Mouse (Mus musculus) urinary bladder, postnatal 25 days (tissue): ENCODE results near the gene Kdm2b.

ENCODE experiments used
- DNase-seq: peaks from one replicate; pipeline ENCODE4 v3.0.0; 2022; ENCODE audit warnings: low spot score

Kdm2b gene

GRCm38 (mm10) chr5:122972116-122972515 lies 17.5 kb downstream of the Kdm2b start:
- no peak for DNase-seq

GRCm38 (mm10) chr5:122971438-122971837 lies 18.2 kb downstream of the Kdm2b start:
- DNase-seq, result no peak

- no peak for DNase-seq
These were observed 19.6 kb downstream of the Kdm2b start for GRCm38 (mm10) chr5:122970056-122970455.

GRCm38 (mm10) chr5:122968322-122968721 lies 21.3 kb downstream of the Kdm2b start:
- DNase-seq, result peak; percentile 76

GRCm38 (mm10) chr5:122965427-122965826 lies 24.2 kb downstream of the Kdm2b start:
- DNase-seq, result no peak

- no peak for DNase-seq
These were observed 24.8 kb downstream of the Kdm2b start for GRCm38 (mm10) chr5:122964853-122965252.

GRCm38 (mm10) chr5:122961905-122962304 lies 27.7 kb downstream of the Kdm2b start:
- no peak for DNase-seq

- DNase-seq, result no peak
These were observed 30.2 kb downstream of the Kdm2b start for GRCm38 (mm10) chr5:122959391-122959790.

GRCm38 (mm10) chr5:122956059-122956458 lies 33.6 kb downstream of the Kdm2b start:
- no peak for DNase-seq

GRCm38 (mm10) chr5:122951913-122952641 lies 37.5 kb downstream of the Kdm2b start:
- peak; percentile 29 for DNase-seq

GRCm38 (mm10) chr5:122951056-122951912 lies 38.3 kb downstream of the Kdm2b start:
- DNase-seq, result no peak

GRCm38 (mm10) chr5:122950329-122950953 lies 39.2 kb downstream of the Kdm2b start:
- DNase-seq, result no peak

GRCm38 (mm10) chr5:122949101-122949500 lies 40.5 kb downstream of the Kdm2b start:
- no peak for DNase-seq

GRCm38 (mm10) chr5:122947534-122947933 lies 42.1 kb downstream of the Kdm2b start:
- no peak for DNase-seq

GRCm38 (mm10) chr5:122938676-122939075 lies 50.9 kb downstream of the Kdm2b start:
- DNase-seq, result no peak

GRCm38 (mm10) chr5:122937958-122938540 lies 51.6 kb downstream of the Kdm2b start:
- DNase-seq, result no peak

- DNase-seq, result no peak
These were observed 52.6 kb downstream of the Kdm2b start for GRCm38 (mm10) chr5:122937031-122937430.

- no peak for DNase-seq
These were observed 53.8 kb downstream of the Kdm2b start for GRCm38 (mm10) chr5:122935810-122936209.

GRCm38 (mm10) chr5:122930991-122931390 lies 58.6 kb downstream of the Kdm2b start:
- no peak for DNase-seq

- DNase-seq, result no peak
These were observed 61.3 kb downstream of the Kdm2b start for GRCm38 (mm10) chr5:122928293-122928692.

GRCm38 (mm10) chr5:122927703-122928102 lies 61.9 kb downstream of the Kdm2b start:
- DNase-seq, result no peak

- DNase-seq, result no peak
These were observed 62.5 kb downstream of the Kdm2b start for GRCm38 (mm10) chr5:122927092-122927491.
